Mouse (Mus musculus) 3134 (cell line): Measurements from ENCODE around the gene Tbc1d2.
A peak's percentile ranks its signal among the peaks of the same experiment; 100 is the strongest.

Experiments used
- DNase-seq: peaks from one replicate; pipeline ENCODE4 v3.0.0-alpha.2; 2011; ENCODE audit warnings: low spot score; ENCODE audit not compliant: insufficient read length; ENCODE audit errors: extremely low read depth

Tbc1d2 gene

GRCm38 (mm10) chr4:46650086-46650753 is at the start of gene Tbc1d2:
Gene Tbc1d2, minus strand, starts transcription at chr4:46650209.
- DNase-seq = peak; percentile 93

DNA sequence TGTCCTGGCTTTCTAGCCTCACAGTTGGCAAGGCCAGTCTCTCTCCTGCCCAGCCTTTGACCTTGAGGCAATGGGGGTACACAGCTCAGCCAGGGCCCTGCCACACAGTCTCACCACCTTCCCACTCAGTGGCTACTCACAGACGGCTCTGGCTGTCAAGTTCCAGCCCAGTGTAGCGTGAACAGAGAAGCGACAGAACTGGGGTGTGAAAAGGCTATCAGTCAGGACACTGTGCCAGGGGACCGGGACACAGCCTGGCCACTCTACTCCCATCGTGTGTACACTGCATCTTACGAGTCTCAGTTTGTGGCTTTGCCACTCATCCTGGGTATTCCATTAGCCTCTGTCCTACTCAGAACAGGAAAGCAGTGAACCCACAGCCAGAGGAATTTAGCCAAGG is 46.5 kb upstream of the Tbc1d2 start:
- no peak for DNase-seq

DNA sequence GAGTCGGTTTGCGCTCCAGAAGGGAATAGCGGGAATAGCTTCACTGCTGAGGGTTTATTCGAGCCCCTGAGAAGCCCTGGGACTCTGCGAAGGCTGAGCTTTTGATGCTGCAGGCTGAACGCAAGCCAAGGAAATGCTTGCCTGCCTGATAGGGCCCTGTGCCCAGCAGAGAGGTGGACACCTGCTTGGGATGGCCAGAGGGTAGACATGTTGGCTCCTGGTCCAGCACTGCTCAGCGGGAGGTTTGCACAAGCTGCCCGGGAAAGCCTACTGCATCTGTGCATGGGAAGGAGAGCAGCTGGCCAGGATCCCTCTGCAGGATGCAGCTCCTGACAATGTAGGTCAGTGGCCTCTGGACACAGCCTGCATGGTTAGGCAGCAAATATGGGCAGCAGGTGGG is 40.6 kb upstream of the Tbc1d2 start:
- no peak for DNase-seq

DNA sequence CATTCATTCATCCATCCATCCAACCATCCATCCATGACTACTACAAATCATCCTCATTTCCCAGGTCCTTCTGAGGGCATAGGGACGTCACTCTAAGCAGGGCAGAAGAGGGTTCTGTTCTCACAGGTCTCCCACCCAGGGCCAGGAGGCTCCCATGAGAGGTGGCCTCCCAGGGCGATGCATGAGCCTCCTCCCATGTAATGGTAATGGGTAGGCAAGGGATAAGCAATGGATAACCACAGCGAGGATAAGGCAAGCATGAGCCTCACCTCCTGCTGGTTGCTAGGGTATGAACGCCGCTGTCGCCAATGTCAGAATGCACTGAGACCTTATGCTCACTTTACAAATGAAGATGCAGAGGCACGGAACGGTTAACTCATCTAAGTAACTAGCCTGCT is 40.0 kb upstream of the Tbc1d2 start:
- DNase-seq = no peak

DNA sequence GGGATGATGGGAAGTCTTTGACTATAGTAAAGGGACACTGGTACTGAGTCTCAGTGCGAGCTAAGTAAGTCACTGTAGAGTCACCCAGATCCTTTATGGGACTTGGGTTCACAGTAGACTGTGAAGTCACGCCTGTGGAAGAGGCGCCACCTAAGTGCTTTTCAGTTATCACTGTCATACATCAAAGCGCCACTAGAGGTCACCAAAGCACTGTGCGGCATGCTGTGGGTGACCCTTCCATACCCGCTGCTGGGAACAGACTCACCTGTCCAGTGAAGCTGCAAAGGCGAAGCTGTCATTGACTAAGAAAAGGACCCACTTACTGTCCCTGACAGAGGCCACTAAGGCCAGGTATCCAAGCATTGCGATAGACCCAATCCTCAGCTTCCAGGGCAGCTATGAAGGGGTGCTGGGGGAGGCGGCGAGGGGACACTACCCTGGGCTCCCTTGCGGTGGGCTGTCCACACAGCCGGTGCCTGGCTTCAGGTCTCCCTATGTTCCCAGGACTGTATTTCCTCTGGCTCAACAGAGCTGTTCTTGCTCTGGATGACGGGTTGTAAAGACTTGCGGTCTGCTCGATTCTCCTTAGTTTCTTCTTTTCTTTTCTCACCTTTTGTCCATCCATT is 39.5 kb upstream of the Tbc1d2 start:
- DNase-seq = no peak

DNA sequence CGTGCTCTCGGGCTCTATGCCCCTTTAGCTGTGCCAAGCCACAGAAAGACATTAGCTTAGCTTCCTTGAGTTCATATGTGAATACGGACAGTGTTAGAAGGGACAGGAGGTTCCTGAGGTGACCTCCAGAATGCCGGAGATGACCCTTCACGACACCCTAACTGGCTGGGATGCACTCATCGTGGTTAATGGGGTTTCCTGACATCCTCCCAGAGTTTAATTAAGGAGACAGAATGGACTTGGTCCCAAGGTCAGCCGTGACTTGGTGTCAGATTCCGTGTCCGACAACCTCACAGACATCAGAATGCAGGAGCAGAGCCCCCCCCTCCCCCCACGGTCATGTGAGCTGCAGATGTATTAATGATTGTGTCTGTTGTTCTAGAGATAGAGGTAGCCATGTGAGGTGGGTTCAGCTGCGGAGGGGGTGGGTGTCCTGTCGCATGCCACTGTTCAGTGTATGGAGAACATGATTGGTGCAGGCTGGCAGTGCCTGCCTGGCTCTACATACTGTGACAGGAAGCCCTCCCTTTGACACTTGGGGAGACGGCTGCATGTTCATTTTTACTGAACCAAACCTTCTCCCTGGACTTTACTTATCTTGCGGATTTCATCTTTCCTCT is 38.3 kb upstream of the Tbc1d2 start:
- DNase-seq = no peak

DNA sequence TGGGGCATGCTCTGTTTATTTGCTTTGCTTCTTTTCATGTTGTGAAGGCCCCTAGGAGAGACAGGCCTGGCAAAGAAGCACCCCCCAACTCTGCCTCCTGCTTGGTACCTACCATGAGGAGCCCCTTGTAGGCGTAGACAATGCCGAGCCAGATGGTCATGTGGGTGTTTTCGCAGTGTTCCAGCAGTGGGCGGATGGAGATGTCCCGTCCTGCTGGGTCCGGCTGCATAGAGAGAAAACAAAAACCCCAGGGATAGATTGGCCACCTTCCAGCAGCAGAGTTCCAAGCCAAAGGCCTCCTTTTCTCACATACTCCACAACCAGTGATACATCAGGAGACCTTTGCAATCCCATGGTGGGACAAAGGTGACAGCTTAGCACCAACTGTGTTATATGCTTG is 34.2 kb upstream of the Tbc1d2 start:
- DNase-seq = no peak

DNA sequence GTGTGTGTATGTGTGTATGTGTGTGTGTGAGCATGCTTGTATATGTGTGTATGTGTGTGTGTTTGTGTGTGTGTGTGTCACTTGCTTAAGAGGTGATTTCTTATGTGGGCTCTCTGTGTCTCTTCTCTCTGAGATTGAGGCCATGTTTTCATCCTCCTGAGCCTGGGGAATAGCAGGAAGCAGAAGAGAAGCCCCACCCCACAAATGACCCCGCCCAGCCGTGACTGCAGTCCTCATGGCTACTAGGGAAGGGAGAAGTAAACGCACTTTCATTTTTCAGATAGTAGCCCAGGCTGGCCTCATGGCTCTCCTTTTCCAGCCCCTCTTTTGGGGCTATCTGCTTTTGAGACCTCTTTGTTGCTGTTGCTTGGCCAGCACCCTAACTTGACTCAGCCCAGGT is 26.6 kb upstream of the Tbc1d2 start:
- no peak for DNase-seq

DNA sequence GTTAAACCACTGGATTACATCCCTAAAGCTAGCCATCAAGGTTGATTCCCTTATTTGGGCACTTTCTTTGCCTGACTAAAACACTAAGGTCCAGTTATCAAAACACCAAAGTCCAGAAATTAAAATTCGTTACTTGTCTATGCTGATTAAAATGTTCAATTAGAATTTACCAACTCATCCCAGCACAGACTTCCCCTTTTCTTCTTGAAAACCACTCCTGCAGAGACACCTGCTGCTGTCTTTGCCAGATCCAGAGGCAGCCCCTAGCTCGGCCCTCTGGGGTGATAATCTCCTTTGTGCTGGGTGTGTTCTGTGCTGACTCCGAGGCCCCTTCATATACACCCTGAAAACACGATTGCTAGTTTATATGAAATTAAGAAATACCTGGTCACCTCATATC is 26.0 kb upstream of the Tbc1d2 start:
- DNase-seq = no peak

DNA sequence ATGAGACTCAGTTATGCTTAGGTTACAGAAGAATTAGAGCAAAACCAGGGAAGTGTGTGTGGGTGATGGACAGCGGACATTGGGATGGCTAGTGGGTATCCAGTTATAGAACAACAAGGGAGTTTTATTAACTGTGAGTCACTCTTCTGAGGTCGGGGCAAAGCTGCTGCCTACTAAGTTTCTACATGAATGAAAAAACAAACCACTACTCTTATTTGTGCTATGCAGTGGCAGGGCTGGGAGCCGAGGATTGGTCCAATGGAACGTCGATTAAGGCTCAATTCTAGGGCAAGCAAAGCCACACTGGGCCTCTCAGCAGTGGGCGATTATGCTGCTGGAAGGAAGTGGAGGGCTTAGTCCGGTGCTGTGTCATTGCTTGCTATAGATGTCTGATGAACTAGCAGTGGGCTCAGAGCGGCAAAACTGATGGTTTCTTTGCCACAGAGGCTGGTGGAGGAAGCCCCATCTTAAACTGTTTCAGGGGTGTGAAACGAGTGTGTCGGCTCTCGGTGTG is 25.3 kb upstream of the Tbc1d2 start:
- no peak for DNase-seq

DNA sequence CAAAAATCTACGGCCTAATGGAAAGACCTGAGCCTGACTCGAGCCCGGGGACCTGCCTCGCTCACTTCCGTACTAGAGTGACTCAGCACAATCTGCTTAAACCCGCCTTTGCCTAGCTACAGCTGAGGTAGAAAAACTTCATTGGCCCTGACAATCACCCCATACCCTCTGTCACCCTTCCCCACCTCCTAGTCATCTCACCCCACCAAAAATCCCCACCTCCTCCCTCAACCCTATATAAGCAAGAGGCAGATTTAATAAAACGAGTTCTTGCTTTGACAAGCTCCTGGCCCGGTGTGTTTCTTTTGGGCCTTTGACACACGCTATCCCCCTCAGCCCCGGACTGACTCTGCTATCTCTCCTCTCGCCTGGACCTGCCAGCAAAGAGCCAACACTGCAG is 18.6 kb upstream of the Tbc1d2 start:
- DNase-seq = no peak

DNA sequence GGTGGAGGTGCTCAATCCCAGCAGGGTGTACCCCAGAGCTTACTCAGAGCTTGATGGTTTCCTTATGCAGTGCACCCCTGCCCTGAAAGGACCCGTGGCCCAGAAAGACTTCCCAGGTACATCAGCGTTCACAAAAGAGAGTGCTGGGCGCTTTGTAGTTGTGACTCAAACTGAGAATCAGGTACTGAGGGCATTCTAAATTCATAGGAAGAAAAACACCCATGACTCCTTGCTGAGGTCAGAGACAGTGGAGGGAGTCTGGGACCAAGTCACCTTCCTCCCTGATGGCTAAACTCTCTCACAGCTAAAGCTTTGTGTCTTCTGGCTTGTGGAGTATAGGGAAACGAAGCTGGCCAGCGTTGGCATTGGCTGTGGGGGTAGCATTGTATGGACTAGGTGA is 16.4 kb upstream of the Tbc1d2 start:
- DNase-seq = no peak

DNA sequence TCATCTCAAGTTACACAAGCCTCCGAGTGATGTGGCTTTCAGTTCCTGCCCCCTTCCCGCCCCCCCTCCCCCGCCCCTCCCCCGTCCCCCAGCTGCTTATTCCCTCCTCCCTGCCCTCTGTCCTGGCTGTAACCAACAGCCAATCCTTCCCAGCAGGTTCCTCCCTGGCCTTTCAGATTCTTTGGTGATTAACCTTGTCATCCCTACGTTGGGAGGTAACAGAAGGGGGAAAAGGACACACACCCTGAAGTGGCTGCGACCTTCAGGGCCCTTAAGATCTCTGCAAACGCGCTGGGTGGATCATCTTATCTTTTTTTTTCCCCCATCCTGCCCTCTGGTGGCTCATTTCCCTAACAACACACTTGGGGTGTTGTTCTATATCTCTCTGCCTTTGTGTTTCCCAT is 15.4 kb upstream of the Tbc1d2 start:
- DNase-seq = no peak

- no peak for DNase-seq
Measured at GRCm38 (mm10) chr4:46664123-46665009, 14.4 kb upstream of the Tbc1d2 start.

GRCm38 (mm10) chr4:46661433-46661832 is 11.4 kb upstream of the Tbc1d2 start:
- no peak for DNase-seq

- no peak for DNase-seq
Measured at GRCm38 (mm10) chr4:46658946-46659345, 8.9 kb upstream of the Tbc1d2 start.

DNA sequence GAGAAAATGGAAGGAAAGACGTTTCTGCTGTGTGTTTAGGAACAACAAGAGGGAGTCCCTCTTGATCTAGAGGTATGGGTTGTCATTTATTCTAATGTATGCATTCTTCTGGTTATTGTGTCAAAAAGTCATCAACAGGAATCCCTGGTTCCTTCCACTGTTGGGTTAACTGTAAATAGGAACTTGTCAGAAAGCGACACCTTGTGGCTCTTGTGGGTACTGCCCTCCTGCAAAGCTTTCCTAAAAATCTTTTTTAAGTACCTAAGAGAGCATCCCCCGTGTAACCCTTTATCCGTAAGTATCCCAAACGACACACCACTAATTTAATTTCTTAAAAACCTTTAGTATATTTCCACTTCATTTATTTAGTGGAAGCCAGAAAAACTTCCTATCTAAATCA is 7.1 kb upstream of the Tbc1d2 start:
- no peak for DNase-seq

- no peak for DNase-seq
Measured at GRCm38 (mm10) chr4:46655956-46656355, 5.9 kb upstream of the Tbc1d2 start.

GRCm38 (mm10) chr4:46655298-46655697 is 5.3 kb upstream of the Tbc1d2 start:
- DNase-seq = no peak

DNA sequence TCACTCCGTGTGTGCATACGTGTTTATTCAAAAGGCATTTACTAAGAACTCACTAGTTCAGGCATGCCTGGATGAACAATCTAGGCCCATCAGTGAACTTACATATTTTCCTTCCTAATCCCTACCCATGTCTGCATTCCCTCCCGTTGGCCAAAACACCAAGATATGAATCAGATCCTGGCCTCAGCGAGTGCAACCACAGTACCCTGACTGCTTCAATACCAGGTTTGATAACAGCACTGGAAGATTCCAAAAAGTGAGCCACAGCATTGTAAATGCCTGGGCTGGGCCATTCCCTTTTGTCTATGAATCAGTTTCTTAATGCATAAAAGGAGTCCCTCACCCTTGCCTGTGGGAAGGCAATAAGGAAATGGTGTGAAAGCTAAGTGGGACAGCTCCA is 848 bp downstream of the Tbc1d2 start:
- no peak for DNase-seq

DNA sequence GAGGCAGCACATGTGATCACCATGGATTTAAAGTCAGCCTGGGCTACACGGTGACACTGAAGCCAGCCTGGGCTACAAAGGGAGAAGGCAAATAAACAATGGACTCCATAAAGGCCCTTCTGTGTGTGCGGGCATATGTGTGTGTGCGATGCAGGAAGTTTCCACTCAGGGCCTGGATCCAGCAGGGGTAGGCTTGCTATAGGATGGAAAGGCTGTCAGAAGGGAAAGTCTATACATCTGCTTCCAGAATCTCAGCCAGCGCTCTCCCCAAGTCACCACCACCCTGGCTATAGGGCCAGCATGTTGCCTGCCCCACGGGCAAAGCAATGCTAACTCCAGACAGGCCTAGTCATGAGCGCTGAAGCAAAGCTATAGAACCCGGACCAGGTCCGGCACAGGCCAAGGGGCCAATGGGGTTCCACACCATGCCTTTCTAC is 6.3 kb downstream of the Tbc1d2 start:
- DNase-seq = no peak
